Mouse (Mus musculus): ENCODE measurements around the gene Kiz. TPM values are rescaled to one million over a fixed set of nuclear protein-coding genes. Genes with fewer than 3 reads are reported as not detected.

The Kiz gene
- total RNA-seq, 1 experiment from 2014 or later = 35.2 TPM

- no peak for DNase-seq
Observed at GRCm38 (mm10) chr2:146975453-146976028, 119.9 kb downstream of the Kiz start.

DNA sequence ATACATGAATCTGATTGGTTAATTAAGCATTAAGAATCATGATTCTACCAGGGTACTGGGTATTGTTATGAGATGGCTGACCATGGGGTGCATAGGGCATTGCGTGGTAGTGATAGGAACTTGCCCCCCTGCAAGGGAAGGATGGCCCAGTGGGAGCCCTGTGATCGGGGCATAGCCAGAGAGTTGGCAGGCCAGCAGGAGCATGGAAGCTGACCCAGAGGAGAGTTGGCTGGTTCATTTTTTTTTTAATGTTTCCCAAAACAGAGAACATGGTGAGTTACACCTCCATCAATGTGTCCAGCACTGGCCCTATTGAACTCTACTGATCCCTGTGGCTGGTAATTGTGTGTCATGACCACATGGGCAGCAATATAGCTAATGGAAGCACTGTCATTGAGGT, 127.1 kb downstream of the Kiz start:
- DNase-seq = no peak

DNA sequence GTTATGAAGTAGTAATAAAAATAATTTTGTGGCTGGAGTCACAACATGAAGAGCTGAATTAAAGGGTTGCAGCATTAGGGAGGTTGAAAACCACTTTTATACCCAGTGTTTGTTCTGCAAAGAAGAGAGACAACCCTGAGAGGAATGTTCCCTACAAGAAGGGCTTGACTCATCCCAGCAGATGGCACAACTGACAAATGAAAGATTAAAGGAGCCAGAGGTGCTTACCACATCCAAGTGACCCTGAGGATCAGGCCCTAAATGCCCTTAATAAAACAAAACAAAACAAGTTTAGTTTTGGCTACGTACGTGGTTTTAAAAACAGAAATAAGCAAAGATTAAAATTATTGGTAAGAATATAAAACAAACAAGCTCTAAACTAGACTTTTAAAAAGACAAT, 129.2 kb downstream of the Kiz start:
- DNase-seq = peak; percentile 46

- DNase-seq = no peak
Observed at GRCm38 (mm10) chr2:146985807-146986206, 130.1 kb downstream of the Kiz start.

- DNase-seq = no peak
Observed at GRCm38 (mm10) chr2:146986429-146986828, 130.8 kb downstream of the Kiz start.

DNA sequence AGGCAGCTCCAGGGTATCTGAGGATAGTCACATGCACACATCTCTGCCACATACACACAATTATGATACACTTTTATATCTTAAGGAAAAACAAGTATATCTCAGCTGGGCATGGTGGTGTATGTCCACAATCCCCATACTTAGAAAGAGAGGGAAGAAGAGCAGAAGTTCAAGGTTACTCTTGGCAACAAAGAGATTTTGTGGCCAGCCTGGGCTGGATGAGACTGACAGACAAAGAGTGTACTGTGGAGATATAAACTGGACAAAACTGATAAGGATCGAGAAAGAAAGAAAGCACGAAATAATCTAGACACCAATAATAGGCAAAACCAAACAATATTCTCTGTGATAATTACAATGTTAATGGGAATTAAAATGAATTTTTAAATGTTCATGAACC, 151.6 kb downstream of the Kiz start:
- DNase-seq = no peak

DNA sequence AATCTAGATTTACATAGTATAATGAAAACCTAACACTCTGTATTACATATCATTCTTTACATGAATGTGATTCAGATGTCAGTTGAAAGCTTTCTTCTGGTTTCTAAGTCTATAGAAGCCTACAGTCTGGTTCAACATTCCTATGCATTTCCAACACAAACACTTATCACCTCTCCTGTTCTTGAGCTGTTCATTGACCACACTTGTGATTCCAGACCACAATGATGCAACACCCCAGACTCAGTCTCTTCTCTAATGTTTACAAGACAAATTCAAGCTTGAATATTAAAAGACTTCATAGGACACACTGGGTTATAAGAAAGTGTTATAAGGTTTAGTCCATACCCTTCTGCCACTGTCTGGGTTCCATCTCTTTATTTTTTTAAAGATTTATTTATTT, 153.4 kb downstream of the Kiz start:
- no peak for DNase-seq

GRCm38 (mm10) chr2:147010141-147010540, 154.5 kb downstream of the Kiz start:
- DNase-seq = no peak

- DNase-seq = no peak
Observed at GRCm38 (mm10) chr2:147010952-147011351, 155.3 kb downstream of the Kiz start.

DNA sequence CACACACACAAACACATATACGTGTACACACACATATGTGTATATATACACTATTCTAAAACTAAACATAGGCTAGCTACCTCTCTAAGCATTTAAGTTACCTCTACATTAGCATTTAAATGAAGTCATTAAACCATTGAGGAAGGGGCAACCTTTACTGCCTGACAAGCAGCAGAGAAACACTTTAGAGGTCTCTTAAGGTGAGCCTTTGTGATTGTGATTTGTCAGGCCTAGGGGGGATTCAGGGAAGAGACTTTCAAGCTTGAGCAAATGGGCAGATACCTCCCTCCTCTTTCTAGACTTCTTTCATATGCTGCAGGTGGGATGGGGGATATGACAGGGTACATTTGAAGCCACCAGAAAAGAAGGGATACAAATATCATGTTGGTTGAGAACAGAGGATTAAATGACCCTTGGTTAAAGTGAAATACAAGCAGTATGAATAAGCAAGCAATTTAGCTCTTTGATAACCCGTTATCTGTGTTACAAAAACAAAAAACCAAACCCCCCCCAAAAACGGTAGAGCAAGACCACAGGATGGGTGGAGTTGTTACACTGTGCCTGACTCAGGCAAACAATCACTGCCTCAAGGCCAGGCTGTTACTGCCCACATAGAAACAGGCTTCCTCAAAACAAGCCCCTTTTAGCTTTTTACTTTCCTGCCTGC, 155.9 kb downstream of the Kiz start:
- DNase-seq = peak; percentile 32

DNA sequence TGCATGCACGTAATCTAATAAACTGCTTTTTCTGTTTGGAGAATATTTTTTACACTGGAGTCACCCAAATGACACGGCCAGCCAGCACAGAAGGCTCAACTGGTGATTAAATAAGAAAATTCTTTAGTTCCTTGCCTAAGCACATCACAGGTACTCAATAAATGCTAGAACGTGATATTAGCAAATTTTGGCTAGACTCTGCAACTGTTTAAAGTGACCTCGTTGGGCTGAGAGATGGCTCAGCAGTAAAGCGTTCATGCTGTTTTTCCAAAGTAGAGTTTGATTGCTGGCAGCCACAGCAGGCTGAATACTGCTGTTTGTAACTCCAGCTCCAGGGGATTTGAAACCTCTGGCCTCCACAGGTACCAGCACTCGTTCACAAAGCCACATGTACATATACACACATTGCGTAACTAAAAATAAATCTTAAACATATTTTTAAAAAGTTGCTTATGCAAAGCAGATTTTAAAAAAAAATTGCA, 156.5 kb downstream of the Kiz start:
- DNase-seq = peak; percentile 16

DNA sequence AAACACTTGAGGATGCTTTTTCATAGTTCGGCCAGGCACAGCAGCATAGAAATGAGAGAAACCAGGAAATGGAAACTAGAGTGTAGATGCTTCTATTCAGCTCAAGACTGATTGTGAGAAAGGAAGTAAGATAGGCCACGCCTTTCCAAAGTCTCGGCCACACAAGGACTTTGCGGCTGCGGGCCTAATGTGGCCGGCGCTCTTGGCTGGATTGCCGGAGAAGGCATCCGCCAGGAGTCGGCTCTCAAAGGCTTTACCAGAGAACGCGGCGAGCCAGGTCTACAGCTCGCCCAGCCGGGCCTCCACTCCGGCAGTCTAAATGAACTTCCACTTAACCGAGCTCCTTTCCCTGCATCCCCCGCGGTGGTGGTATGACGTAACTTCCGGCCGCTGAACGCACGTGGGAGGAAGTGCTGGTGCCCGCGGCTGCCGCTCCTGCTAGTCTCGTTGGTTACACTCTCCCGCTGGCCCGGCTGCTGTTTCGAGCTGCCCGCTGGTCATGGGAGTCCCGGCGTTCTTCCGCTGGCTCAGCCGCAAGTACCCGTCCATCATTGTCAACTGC, 157.0 kb downstream of the Kiz start, which contains the start of gene Xrn2:
Xrn2 (plus strand) TSS at position 374 of the 562 bp plus-strand sequence.
- peak; percentile 98 for DNase-seq

DNA sequence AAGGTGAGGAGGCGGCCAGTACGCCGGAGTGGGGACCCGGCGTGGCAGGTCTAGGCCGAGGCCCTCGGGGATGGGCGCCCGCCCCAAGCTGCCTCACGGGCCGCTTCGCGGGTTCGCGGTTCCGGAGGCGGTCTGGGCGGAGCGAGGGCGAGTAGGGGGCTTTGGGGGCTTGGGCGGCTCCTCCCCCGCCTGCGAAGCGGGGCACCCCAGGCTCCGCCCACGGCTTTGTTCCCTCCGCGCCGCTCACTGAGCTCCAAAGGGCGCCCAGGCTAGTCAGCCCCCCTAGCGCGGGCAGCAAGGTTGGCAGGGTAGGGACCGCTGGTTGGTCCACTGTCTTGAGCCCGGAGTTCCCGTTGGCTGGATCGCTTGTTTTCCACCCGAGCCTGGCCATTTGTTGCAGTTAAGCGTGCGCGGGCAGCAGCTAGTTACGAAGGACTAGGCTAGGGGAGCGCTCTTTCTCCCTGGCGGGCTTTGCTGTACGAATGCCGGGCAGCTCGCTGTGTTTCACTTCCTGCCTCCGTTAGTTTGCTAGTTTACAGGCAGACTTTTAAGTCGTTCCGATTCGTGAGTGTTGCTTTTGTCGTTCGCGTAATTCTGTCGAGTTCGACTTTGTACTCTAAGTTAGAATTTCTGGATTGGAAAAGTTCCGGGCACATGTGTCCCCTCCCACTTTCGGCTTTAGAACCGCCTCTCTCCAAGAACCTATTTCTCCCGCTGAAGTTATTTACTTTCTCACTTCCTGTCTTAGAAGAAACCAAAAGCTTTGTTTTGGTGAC, 157.7 kb downstream of the Kiz start:
- peak; percentile 89 for DNase-seq

- DNase-seq = no peak
Observed at GRCm38 (mm10) chr2:147014101-147014886, 158.6 kb downstream of the Kiz start.

Other genes starting within 250 kb of the Kiz start
- gene Xrn2, start 157.1 kb downstream of the Kiz start, total RNA-seq (2021) = 52.9 and 63.5 TPM in 2 replicates
- not detected in 2 replicates for gene Nkx2-4, start 229.6 kb downstream of the Kiz start, total RNA-seq (2021)